Mouse (Mus musculus) intestine, embryonic 14.5 days (tissue): ENCODE data around the gene Etv2. TPM values are rescaled to one million over a fixed set of nuclear protein-coding genes. Genes with fewer than 3 reads are reported as not detected.

Source experiments
- ATAC-seq: fragments of 200-750 bp; cut with Nextera tagmentation; replicated peaks from 2 replicates; pipeline ENCODE4 v1.8.0; 2017; ENCODE audit warnings: low read depth, moderate number of reproducible peaks, moderate TSS enrichment, moderate library complexity; ENCODE audit not compliant: low FRiP score, low TSS enrichment
- DNase-seq: peaks from one replicate; pipeline ENCODE4 v3.0.0-alpha.2; 2018; ENCODE audit warnings: low spot score
- H3K27ac ChIP-seq: fragments of 300-500 bp; sonication (generic); 2 replicates; pipeline ENCODE4 v1.5.1; 2014; ENCODE audit warnings: low read depth, mild to moderate bottlenecking, control low read depth
- H3K27me3 ChIP-seq: fragments of 300-500 bp; sonication (generic); replicated peaks from 2 replicates; pipeline ENCODE4 v1.6.1; 2014; ENCODE audit warnings: low read length, control low read depth; ENCODE audit not compliant: control insufficient read depth, insufficient read depth
- H3K36me3 ChIP-seq: fragments of 300-500 bp; sonication (generic); 2 replicates; pipeline ENCODE4 v1.6.1; 2014; ENCODE audit warnings: low read length, control low read depth; ENCODE audit not compliant: control insufficient read depth, insufficient read depth
- H3K4me1 ChIP-seq: fragments of 300-500 bp; sonication (generic); replicated peaks from 2 replicates; pipeline ENCODE4 v1.6.1; 2014; ENCODE audit warnings: low read length, control low read depth, mixed read lengths; ENCODE audit not compliant: control insufficient read depth, insufficient read depth
- H3K4me2 ChIP-seq: fragments of 300-500 bp; sonication (generic); 2 replicates; pipeline ENCODE4 v1.6.1; 2014; ENCODE audit warnings: low read length
- H3K4me3 ChIP-seq: fragments of 300-500 bp; sonication (generic); 2 replicates; pipeline ENCODE4 v1.5.1; 2014; ENCODE audit warnings: low read depth, low read length, control low read depth, mixed read lengths
- H3K9ac ChIP-seq: fragments of 300-500 bp; sonication (generic); 2 replicates; pipeline ENCODE4 v1.6.1; 2014; ENCODE audit warnings: mild to moderate bottlenecking, low read length
- H3K9me3 ChIP-seq: fragments of 300-500 bp; sonication (generic); 2 replicates; pipeline ENCODE4 v1.6.1; 2016; ENCODE audit warnings: low read length, control low read depth; ENCODE audit not compliant: control insufficient read depth
- WGBS: fragments of 180-500 bp; shearing (Covaris S2); extraction: QIAGEN DNeasy Blood & Tissue Kit; methylation state at CpG from one replicate; pipeline ENCODE4 v1.1.7; 2014; 5-methylcytosine and 5-hydroxymethylcytosine counted together
- polyA plus RNA-seq: library from polyadenylated mRNA; unstranded; fragments of >200 nt; fragmentation: Nextera tagmentation; extraction: Ambion mirVana; gene quantifications from 2 replicates; pipeline ENCODE4 v1.2.1, GENCODE M21; 2014

Gene Etv2
- polyA plus RNA-seq, 1 experiment from 2014 or later, result not detected

DNA sequence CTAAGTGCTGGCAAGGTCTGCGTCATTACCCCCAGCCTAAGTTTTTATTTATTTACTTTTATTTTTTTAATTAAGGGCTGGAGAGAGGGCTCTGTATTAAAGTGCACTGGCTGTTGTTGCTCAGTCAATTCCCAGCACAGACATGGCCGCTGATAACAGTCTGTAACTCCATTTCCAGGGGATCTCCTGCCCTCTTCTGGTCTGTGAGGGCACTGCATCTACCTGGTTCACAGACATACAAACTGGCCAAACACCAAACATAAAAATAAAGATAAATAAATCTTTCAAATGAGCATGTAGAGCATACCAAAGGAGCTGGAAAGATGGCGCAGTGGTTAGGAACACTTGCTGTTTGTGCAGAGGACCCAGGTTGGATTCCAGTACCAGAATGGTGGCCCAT is 16.4 kb downstream of the Etv2 start:
- Histone ChIP-seq H3K9me3 (no peaks in the 10 kb centered on the region), H3K4me2 (no peak overlapping the region), H3K36me3 (peaks cover 74% of the 10 kb centered on the region), H3K27ac (no peak overlapping the region), H3K27me3 (no peaks in the 10 kb centered on the region), H3K9ac (no peak overlapping the region), H3K4me1 (no peaks in the 10 kb centered on the region), H3K4me3 (no peak overlapping the region)
- 90% methylated on average over 3 of the region's 3 CpGs for WGBS
- DNase-seq (peak; percentile 65), ATAC-seq (no peak)

DNA sequence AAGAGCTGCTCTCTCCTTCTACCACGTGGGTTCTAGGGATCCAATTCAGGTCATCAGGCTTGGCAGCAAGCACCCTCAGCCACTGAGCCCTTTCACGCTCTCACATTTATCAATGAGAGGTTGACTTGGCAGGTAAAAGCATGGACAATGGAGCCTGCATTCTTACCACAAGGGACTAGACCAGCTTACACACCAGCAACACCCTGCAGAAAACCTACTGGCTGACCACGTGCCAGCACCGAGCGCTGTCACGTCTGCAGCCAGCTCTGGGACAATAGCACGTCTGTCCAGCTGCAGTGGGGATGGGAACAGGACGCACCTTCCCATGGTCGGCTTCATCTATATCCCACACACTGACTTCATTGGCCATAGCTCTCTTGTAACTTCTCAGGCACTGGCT is 17.0 kb downstream of the Etv2 start:
- 95% methylated on average over 9 of the region's 9 CpGs for WGBS
- H3K4me3 ChIP-seq, result no peak overlapping the region
- no peak overlapping the region for H3K27ac ChIP-seq
- H3K27me3 ChIP-seq, result no peaks in the 10 kb centered on the region
- H3K4me2 ChIP-seq, result no peak overlapping the region
- ATAC-seq (no peak), DNase-seq (no peak)
- no peaks in the 10 kb centered on the region for H3K4me1 ChIP-seq
- H3K9me3 ChIP-seq, result no peaks in the 10 kb centered on the region
- H3K9ac ChIP-seq, result no peak overlapping the region
- H3K36me3 ChIP-seq, result peaks cover 69% of the 10 kb centered on the region

DNA sequence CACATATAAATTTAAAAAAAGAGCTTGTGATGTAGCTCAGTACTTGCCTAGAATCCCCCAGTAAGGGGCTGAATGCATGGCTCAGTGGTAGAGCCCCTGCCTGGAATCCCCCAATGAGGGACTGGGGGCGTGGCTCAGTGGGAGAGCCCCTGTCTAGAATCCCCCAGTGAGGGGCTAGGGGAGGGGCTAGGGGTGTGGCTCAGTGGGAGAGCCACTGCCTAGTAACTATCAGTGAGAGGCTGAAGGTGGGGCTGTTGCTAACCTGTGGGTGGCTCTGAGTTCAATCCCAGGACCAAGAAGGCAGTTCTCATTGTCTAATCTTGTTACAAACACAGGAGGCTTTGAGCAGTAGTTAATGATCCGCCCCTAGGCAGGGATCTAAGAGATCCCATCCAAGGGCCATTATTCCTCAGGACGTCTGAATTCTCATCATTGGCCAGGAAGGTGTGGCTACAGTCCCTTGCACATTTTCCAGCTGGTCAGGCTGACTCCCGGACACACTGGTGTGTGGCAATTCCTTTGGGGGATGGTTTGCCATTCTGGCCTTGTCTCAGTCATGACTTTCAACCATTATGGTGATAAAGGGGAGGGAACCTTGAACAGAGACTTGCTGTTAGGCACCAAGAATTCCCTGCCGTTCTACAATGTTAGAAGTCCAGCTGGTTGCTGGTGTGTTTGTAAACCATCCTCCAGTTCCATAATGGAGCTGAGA is 20.4 kb downstream of the Etv2 start:
- Histone ChIP-seq H3K9me3 (no peaks in the 10 kb centered on the region), H3K9ac (no peak overlapping the region), H3K27me3 (no peaks in the 10 kb centered on the region), H3K4me2 (no peak overlapping the region), H3K4me1 (no peaks in the 10 kb centered on the region), H3K36me3 (peaks cover 41% of the 10 kb centered on the region), H3K27ac (no peak overlapping the region), H3K4me3 (no peak overlapping the region)
- 58% methylated on average over 5 of the region's 5 CpGs for WGBS
- ATAC-seq (no peak), DNase-seq (no peak)

DNA sequence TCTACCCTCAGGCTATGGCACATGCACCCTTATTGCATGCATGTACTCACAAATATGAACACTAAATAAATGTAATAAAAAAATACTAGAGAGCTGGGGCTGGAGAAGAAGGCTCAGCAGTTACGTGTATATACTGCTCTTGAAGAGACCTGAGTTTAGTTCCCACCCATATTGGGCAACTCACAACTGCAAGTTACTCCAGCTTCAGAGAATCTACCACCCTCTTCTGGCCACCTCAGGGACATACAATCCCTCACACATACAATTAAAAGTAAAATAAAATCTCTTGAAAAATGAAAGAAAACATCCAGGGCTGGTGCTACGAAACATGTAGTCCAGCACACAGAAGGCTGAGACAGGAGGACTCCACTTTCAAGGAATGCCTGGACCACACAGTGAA is 21.2 kb downstream of the Etv2 start:
- 85% methylated on average over 2 of the region's 2 CpGs for WGBS
- Histone ChIP-seq H3K4me1 (no peaks in the 10 kb centered on the region), H3K27me3 (no peaks in the 10 kb centered on the region), H3K4me3 (no peak overlapping the region), H3K27ac (no peak overlapping the region), H3K9ac (no peak overlapping the region), H3K36me3 (peaks cover 36% of the 10 kb centered on the region), H3K9me3 (no peaks in the 10 kb centered on the region), H3K4me2 (no peak overlapping the region)
- DNase-seq (no peak), ATAC-seq (no peak)

DNA sequence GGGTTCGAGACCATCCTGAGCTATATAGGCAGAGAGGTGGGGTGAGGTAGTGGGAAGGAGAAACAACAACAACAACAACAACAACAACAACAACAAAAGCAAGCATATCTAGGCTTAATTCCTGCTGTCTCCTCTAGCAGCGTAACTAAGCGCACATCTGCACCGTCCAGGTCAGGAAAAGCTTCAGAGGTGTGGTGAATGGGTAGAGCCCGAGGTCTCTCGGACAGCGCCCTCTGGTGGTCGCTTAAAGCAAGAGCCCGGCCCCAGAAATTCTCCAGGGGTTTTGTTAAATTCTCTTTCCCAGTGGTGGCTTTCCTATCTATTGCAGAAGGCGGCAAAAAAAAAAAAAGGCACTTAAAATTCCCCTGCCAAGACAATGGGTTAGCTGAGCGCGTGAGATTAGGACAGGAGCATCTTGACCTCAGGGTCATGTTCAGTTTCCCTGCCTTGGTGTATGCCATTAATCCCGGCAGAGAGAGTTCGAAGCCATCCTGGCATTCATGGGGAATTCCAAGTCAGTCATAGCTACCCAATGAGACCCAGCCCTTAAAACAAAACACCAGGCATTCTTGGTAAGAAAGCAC is 22.0 kb downstream of the Etv2 start:
- 23% methylated on average over 14 of the region's 14 CpGs for WGBS
- peak overlapping the region; percentile 30 for H3K4me2 ChIP-seq
- ATAC-seq (peak; percentile 53), DNase-seq (peak; percentile 84)
- no peaks in the 10 kb centered on the region for H3K4me1 ChIP-seq
- H3K27me3 ChIP-seq, result no peaks in the 10 kb centered on the region
- H3K36me3 ChIP-seq, result peaks cover 28% of the 10 kb centered on the region
- no peak overlapping the region for H3K27ac ChIP-seq
- no peaks in the 10 kb centered on the region for H3K9me3 ChIP-seq
- no peak overlapping the region for H3K4me3 ChIP-seq
- no peak overlapping the region for H3K9ac ChIP-seq

DNA sequence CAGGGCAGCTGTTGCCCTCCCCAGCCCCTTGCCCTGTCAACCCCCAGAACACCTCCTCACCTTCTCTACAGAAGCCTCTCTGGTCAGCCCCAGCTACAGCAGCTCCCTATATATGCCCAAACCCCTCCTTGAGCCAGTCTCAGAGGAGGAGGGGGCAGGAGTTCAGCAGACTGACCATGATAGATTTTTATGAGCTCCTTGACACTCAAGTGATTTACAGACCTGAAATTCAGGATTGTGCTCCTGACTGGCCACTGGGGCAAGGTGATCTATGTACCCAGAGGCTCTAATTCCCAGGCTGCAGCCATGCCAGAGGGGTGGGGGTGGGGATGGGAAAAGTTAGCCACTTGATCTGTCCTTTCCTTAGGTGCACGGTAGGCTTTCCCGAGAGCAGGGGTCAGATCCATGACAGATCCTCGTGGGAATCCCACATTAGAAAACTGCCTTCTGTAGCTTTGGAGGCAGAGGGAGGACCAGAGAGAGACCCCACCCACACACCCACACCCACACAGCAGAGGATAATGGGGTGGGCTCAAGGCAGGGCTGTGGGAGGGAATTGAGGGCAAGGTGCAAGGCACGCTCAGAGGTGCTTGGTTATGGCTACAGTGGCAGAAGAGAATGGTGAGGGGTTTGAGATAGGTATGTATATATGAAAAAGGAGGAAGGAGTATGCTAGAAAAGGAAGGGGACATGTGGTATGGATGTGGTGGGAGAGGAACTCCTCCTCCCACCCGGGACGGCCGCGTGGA is 22.8 kb downstream of the Etv2 start, which contains the start of gene Upk1a:
Upk1a (minus strand) TSS at position 194 of the 749 bp plus-strand sequence.
- Histone ChIP-seq H3K36me3 (peaks cover 20% of the 10 kb centered on the region), H3K27me3 (no peaks in the 10 kb centered on the region), H3K4me1 (no peaks in the 10 kb centered on the region), H3K9ac (0 out of 2 replicates have a peak within 1 kb of the TSS, but pooled peaks have one; percentile 7), H3K27ac (no peak within 1 kb of the TSS; the same call in 1 of the 2 replicates), H3K4me2 (peak within 1 kb of the TSS; percentile 30), H3K4me3 (no peak within 1 kb of the TSS), H3K9me3 (no peaks in the 10 kb centered on the region)
- no peak for DNase-seq
- ATAC-seq, result peak; percentile 51
- 54% methylated on average over 8 of the region's 8 CpGs for WGBS

DNA sequence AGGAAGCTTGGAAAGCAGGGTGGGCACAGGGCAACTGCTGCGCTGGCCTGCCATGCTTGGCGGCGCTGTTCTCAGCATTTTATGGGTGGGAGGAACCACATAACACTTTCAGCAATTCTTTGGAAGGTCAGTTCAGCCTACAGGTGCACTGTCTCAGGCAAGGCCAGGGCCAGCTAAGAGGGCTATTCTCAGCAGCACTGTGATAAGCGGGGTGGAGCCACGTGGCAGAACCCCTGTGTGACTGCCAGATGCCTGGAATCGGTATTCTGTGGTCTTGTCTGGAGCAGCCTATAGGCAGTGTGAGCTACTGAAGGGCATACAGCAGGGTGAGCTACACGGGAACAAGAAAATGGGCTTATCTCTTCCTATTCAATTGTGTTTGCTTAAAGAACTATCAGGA is 25.6 kb downstream of the Etv2 start:
- Histone ChIP-seq H3K9ac (no peak overlapping the region), H3K4me1 (no peaks in the 10 kb centered on the region), H3K4me2 (no peak overlapping the region), H3K9me3 (no peaks in the 10 kb centered on the region), H3K27me3 (no peaks in the 10 kb centered on the region), H3K27ac (no peak overlapping the region), H3K36me3 (no peaks in the 10 kb centered on the region), H3K4me3 (no peak overlapping the region)
- DNase-seq, result no peak
- 43% methylated on average over 7 of the region's 7 CpGs for WGBS
- ATAC-seq, result no peak; the same call in 1 of the 2 replicates

DNA sequence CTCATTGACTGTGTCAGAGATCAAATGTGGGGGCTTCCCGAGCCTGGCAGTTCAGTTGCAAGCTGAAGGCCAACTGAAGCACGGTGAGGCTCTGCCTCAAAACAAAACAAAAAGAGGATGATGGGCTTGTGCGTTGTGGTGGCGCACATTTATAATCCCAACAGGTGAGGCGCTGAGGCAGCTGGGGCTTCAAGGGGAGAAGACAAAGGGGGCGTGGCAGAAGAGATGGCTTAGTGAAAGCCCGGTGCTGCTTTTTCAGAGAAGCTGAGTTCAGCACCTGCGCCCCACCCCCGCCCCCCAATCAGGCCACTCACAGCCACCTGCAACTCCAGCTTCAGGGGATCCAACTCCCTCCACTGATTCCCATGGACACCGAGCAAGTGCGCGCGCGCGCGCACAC is 27.2 kb downstream of the Etv2 start:
- no peaks in the 10 kb centered on the region for H3K27me3 ChIP-seq
- no peak overlapping the region for H3K9ac ChIP-seq
- no peaks in the 10 kb centered on the region for H3K36me3 ChIP-seq
- WGBS, result 45% methylated on average over 16 of the region's 16 CpGs
- ATAC-seq (no peak), DNase-seq (no peak)
- no peak overlapping the region for H3K4me2 ChIP-seq
- H3K9me3 ChIP-seq, result no peaks in the 10 kb centered on the region
- H3K27ac ChIP-seq, result no peak overlapping the region
- no peaks in the 10 kb centered on the region for H3K4me1 ChIP-seq
- H3K4me3 ChIP-seq, result no peak overlapping the region
